Mouse (Mus musculus) kidney, adult 2 months (tissue): ENCODE measurements around the gene Ndufa13.

ENCODE experiments used
- CTCF ChIP-seq: fragments of 200-500 bp; conservative IDR thresholded peaks from 2 replicates; pipeline ENCODE4 v1.5.1; 2011; ENCODE audit warnings: low read depth, mild to moderate bottlenecking, control low read depth, low read length, moderate library complexity, mixed read lengths; ENCODE audit not compliant: insufficient read depth, insufficient read length
- POLR2A ChIP-seq: fragments of 200-500 bp; IDR thresholded peaks from one replicate; pipeline ENCODE4 v1.6.1; 2011; ENCODE audit warnings: low read depth, low read length, control low read depth

GRCm38 (mm10) chr8:69939633-69940032 lies 37.3 kb upstream of the Ndufa13 start:
- TF ChIP-seq POLR2A (no peak), CTCF (no peak)
